Mouse (Mus musculus) lung, postnatal 0 days (tissue): Measurements from ENCODE around the gene Kat6b. TPM values are rescaled to one million over a fixed set of nuclear protein-coding genes. Genes with fewer than 3 reads are reported as not detected.

ENCODE experiments used
- ATAC-seq: fragments of 200-750 bp; cut with Nextera tagmentation; 2 replicates; pipeline ENCODE4 v1.8.0; 2017; ENCODE audit warnings: moderate library complexity
- DNase-seq: peaks from one replicate; pipeline ENCODE4 v3.0.0-alpha.2; 2016; ENCODE audit warnings: low spot score
- H3K27ac ChIP-seq: fragments of 300-500 bp; sonication (generic); 2 replicates; pipeline ENCODE4 v1.5.1; 2014; ENCODE audit warnings: antibody characterized with exemption, mild to moderate bottlenecking, low read length, mixed read lengths
- H3K27me3 ChIP-seq: fragments of 300-500 bp; sonication (generic); replicated peaks from 2 replicates; pipeline ENCODE4 v1.6.1; 2014; ENCODE audit warnings: low read length, mixed read lengths; ENCODE audit not compliant: insufficient read depth
- H3K36me3 ChIP-seq: fragments of 300-500 bp; sonication (generic); 2 replicates; pipeline ENCODE4 v1.6.1; 2014; ENCODE audit warnings: low read length, mixed read lengths; ENCODE audit not compliant: insufficient read depth
- H3K4me1 ChIP-seq: fragments of 300-500 bp; sonication (generic); 2 replicates; pipeline ENCODE4 v1.6.1; 2014; ENCODE audit warnings: antibody characterized with exemption, low read depth, low read length, mixed read lengths; ENCODE audit not compliant: insufficient read depth
- H3K4me2 ChIP-seq: fragments of 300-500 bp; sonication (generic); replicated peaks from 2 replicates; pipeline ENCODE4 v1.6.1; 2014; ENCODE audit warnings: low read depth, mild to moderate bottlenecking, low read length, moderate library complexity, mixed read lengths
- H3K4me3 ChIP-seq: fragments of 300-500 bp; sonication (generic); 2 replicates; pipeline ENCODE4 v1.5.1; 2014; ENCODE audit warnings: low read depth, low read length
- H3K9ac ChIP-seq: fragments of 300-500 bp; sonication (generic); replicated peaks from 2 replicates; pipeline ENCODE4 v1.6.1; 2014; ENCODE audit warnings: low read depth, mild to moderate bottlenecking
- H3K9me3 ChIP-seq: fragments of 300-500 bp; sonication (generic); 2 replicates; pipeline ENCODE4 v1.6.1; 2016; ENCODE audit warnings: low read length, mixed read lengths
- CTCF ChIP-seq: IDR thresholded peaks from 2 replicates; pipeline ENCODE4 v1.5.1; 2016; ENCODE audit warnings: antibody characterized with exemption, mild to moderate bottlenecking
- EP300 ChIP-seq: IDR thresholded peaks from 2 replicates; pipeline ENCODE4 v1.6.1; 2016; ENCODE audit warnings: antibody characterized with exemption, mild to moderate bottlenecking, control low read depth
- WGBS: fragments of 180-500 bp; shearing (Covaris S2); extraction: QIAGEN DNeasy Blood & Tissue Kit; methylation state at CpG from one replicate; pipeline ENCODE4 v1.1.7; 2014; 5-methylcytosine and 5-hydroxymethylcytosine counted together
- polyA plus RNA-seq: library from polyadenylated mRNA; unstranded; fragments of >200 nt; fragmentation: Nextera tagmentation; extraction: Ambion mirVana; gene quantifications from 2 replicates; pipeline ENCODE4 v1.2.1, GENCODE M21; 2015

Gene Kat6b
- polyA plus RNA-seq, 1 experiment from 2014 or later = 5.3 TPM

- peak; percentile 47 for ATAC-seq
- Histone ChIP-seq H3K4me2 (peak overlapping the region; percentile 57), H3K27me3 (no peaks in the 10 kb centered on the region), H3K4me1 (peaks cover 7% of the 10 kb centered on the region; the same call in 1 of the 2 replicates), H3K36me3 (no peaks in the 10 kb centered on the region), H3K9ac (peak overlapping the region; percentile 95), H3K27ac (peak overlapping the region; percentile 99), H3K9me3 (no peaks in the 10 kb centered on the region), H3K4me3 (peak overlapping the region; percentile 88)
- DNase-seq = peak; percentile 94
- no peak for TF ChIP-seq EP300
- TF ChIP-seq CTCF = no peak; the same call in 1 of the 2 replicates
- WGBS = under 1% methylated on average over 32 of the region's 38 CpGs
Measured at GRCm38 (mm10) chr14:21501048-21501657, 19.9 kb downstream of the Kat6b start.

GRCm38 (mm10) chr14:21505036-21505435, 23.8 kb downstream of the Kat6b start:
- no peak overlapping the region for H3K27ac ChIP-seq
- H3K4me2 ChIP-seq = no peak overlapping the region
- H3K36me3 ChIP-seq = no peaks in the 10 kb centered on the region
- no peaks in the 10 kb centered on the region for H3K27me3 ChIP-seq
- ATAC-seq (no peak), DNase-seq (no peak)
- WGBS = 59% methylated on average over 4 of the region's 4 CpGs
- no peak overlapping the region for H3K4me3 ChIP-seq
- peaks cover 7% of the 10 kb centered on the region; the same call in 1 of the 2 replicates for H3K4me1 ChIP-seq
- TF ChIP-seq EP300 (no peak), CTCF (no peak)
- H3K9me3 ChIP-seq = no peaks in the 10 kb centered on the region
- no peak overlapping the region for H3K9ac ChIP-seq

- Histone ChIP-seq H3K27me3 (no peaks in the 10 kb centered on the region), H3K27ac (no peak overlapping the region), H3K4me3 (no peak overlapping the region), H3K4me1 (peaks cover 2% of the 10 kb centered on the region; the same call in 1 of the 2 replicates), H3K36me3 (no peaks in the 10 kb centered on the region), H3K4me2 (no peak overlapping the region), H3K9ac (no peak overlapping the region), H3K9me3 (no peaks in the 10 kb centered on the region)
- DNase-seq (no peak), ATAC-seq (no peak)
- 67% methylated on average over 5 of the region's 5 CpGs for WGBS
- TF ChIP-seq CTCF (no peak), EP300 (no peak)
Measured at GRCm38 (mm10) chr14:21507046-21507445, 25.8 kb downstream of the Kat6b start.

- Histone ChIP-seq H3K27ac (no peak overlapping the region), H3K36me3 (no peaks in the 10 kb centered on the region), H3K4me1 (no peaks in the 10 kb centered on the region), H3K27me3 (no peaks in the 10 kb centered on the region), H3K4me2 (no peak overlapping the region), H3K9ac (no peak overlapping the region), H3K9me3 (no peaks in the 10 kb centered on the region), H3K4me3 (no peak overlapping the region)
- DNase-seq (no peak), ATAC-seq (no peak)
- TF ChIP-seq CTCF = no peak
- TF ChIP-seq EP300 = no peak
- WGBS = 56% methylated on average over 3 of the region's 3 CpGs
Measured at GRCm38 (mm10) chr14:21509111-21509905, 28.1 kb downstream of the Kat6b start.

GRCm38 (mm10) chr14:21511438-21511837, 30.2 kb downstream of the Kat6b start:
- Histone ChIP-seq H3K4me2 (no peak overlapping the region), H3K4me1 (no peaks in the 10 kb centered on the region), H3K4me3 (no peak overlapping the region), H3K9me3 (no peaks in the 10 kb centered on the region), H3K27me3 (no peaks in the 10 kb centered on the region), H3K36me3 (no peaks in the 10 kb centered on the region), H3K27ac (no peak overlapping the region), H3K9ac (no peak overlapping the region)
- WGBS = 87% methylated on average over 6 of the region's 6 CpGs
- ATAC-seq (no peak), DNase-seq (no peak)
- TF ChIP-seq EP300 = no peak
- no peak for TF ChIP-seq CTCF

- 94% methylated on average over 5 of the region's 5 CpGs for WGBS
- Histone ChIP-seq H3K27ac (no peak overlapping the region), H3K27me3 (no peaks in the 10 kb centered on the region), H3K36me3 (peaks cover 5% of the 10 kb centered on the region; the same call in 1 of the 2 replicates), H3K4me1 (no peaks in the 10 kb centered on the region), H3K4me3 (no peak overlapping the region), H3K9ac (no peak overlapping the region), H3K9me3 (no peaks in the 10 kb centered on the region), H3K4me2 (no peak overlapping the region)
- DNase-seq (no peak), ATAC-seq (no peak)
- TF ChIP-seq EP300 (no peak), CTCF (no peak)
Measured at GRCm38 (mm10) chr14:21515505-21515904, 34.3 kb downstream of the Kat6b start.
